In genomic region chr2:74123360-74124074, GRCm38 (mm10) we compare ENCODE assay signal across 15 mouse cellular contexts.
DNase-seq lines count a peak whose midpoint lies in the region; ATAC-seq lines count a peak whose summit lies in the region.
"Had no signal": no experiment of that assay in that cellular context is flagged by ENCODE, and none has a peak within 500 bp of the region (broad histone marks: within the 10 kb centered on the region; RNA-seq: fewer than 3 reads in every experiment).

No protein-coding gene starts in this region.

- no peaks in the 10 kb centered on the region for H3K27me3 ChIP-seq in intestine, embryonic 14.5 days (replicated peaks; ENCODE audit: control insufficient read depth, insufficient read depth, low read length)
- H3K27me3 ChIP-seq in intestine, embryonic 15.5 days (replicated peaks), result no peaks in the 10 kb centered on the region
- H3K27me3 ChIP-seq in hindbrain, embryonic 14.5 days (ENCODE audit: control insufficient read depth, insufficient read depth, low read length), result no peaks in the 10 kb centered on the region
- H3K27me3 ChIP-seq in midbrain, embryonic 14.5 days (ENCODE audit: control insufficient read depth, insufficient read depth, low read length), result no peaks in the 10 kb centered on the region
- H3K27me3 ChIP-seq: embryonic facial prominence, embryonic 15.5 days; heart, embryonic 15.5 days had no signal

- peaks cover 11% of the 10 kb centered on the region for H3K4me1 ChIP-seq in intestine, embryonic 14.5 days (replicated peaks; ENCODE audit: control insufficient read depth, insufficient read depth, low read length)
- H3K4me1 ChIP-seq in intestine, embryonic 15.5 days (replicated peaks), result peaks cover 3% of the 10 kb centered on the region
- H3K4me1 ChIP-seq in hindbrain, embryonic 14.5 days (replicated peaks; ENCODE audit: control insufficient read depth, insufficient read depth, low read length), result peaks cover 28% of the 10 kb centered on the region
- peaks cover 22% of the 10 kb centered on the region for H3K4me1 ChIP-seq in midbrain, embryonic 14.5 days (ENCODE audit: control insufficient read depth, insufficient read depth, low read length)

- H3K4me2 ChIP-seq in intestine, embryonic 14.5 days (ENCODE audit: low read length), result no peak overlapping the region
- no peak overlapping the region for H3K4me2 ChIP-seq in intestine, embryonic 15.5 days (replicated peaks)
- no peak overlapping the region for H3K4me2 ChIP-seq in hindbrain, embryonic 14.5 days (replicated peaks)
- H3K4me2 ChIP-seq in midbrain, embryonic 14.5 days (ENCODE audit: low read length), result no peak overlapping the region
- H3K4me2 ChIP-seq: embryonic facial prominence, embryonic 15.5 days; heart, embryonic 15.5 days; lung, embryonic 14.5 days had no signal

- WGBS in intestine, embryonic 14.5 days, result 67% methylated on average over 6 of the region's 6 CpGs
- 67% methylated on average over 6 of the region's 6 CpGs for WGBS in intestine, embryonic 15.5 days
- 19% methylated on average over 6 of the region's 6 CpGs for WGBS in hindbrain, embryonic 14.5 days
- 13% methylated on average over 6 of the region's 6 CpGs for WGBS in midbrain, embryonic 14.5 days

- no peak overlapping the region for H3K9ac ChIP-seq in intestine, embryonic 14.5 days (ENCODE audit: low read length)
- H3K9ac ChIP-seq in intestine, embryonic 15.5 days, result no peak overlapping the region
- no peak overlapping the region for H3K9ac ChIP-seq in hindbrain, embryonic 14.5 days
- no peak overlapping the region for H3K9ac ChIP-seq in midbrain, embryonic 14.5 days (replicated peaks; ENCODE audit: low read length)
- H3K9ac ChIP-seq: embryonic facial prominence, embryonic 15.5 days; heart, embryonic 15.5 days; lung, embryonic 14.5 days had no signal

- no peak for ATAC-seq in intestine, embryonic 14.5 days (replicated peaks; ENCODE audit: low FRiP score, low TSS enrichment, low read depth)
- ATAC-seq in intestine, embryonic 15.5 days, result no peak
- ATAC-seq in hindbrain, embryonic 14.5 days (ENCODE audit: low FRiP score), result peak; percentile 55; the same call in 1 of the 2 replicates
- 0 out of 2 replicates have a peak, but pooled peaks have one; percentile 40 for ATAC-seq in midbrain, embryonic 14.5 days (ENCODE audit: low FRiP score, low TSS enrichment)
- ATAC-seq: CD4-positive, CD25-positive, alpha-beta regulatory T cell, adult 4 months; Patski had no signal

- no peak overlapping the region for H3K27ac ChIP-seq in intestine, embryonic 14.5 days (ENCODE audit: low read depth)
- H3K27ac ChIP-seq in intestine, embryonic 15.5 days, result no peak overlapping the region
- no peak overlapping the region for H3K27ac ChIP-seq in hindbrain, embryonic 14.5 days
- no peak overlapping the region for H3K27ac ChIP-seq in midbrain, embryonic 14.5 days (replicated peaks; ENCODE audit: low read depth, low read length)
- H3K27ac ChIP-seq: embryonic facial prominence, embryonic 15.5 days; heart, embryonic 15.5 days had no signal

- H3K36me3 ChIP-seq in intestine, embryonic 14.5 days (ENCODE audit: control insufficient read depth, insufficient read depth, low read length), result no peaks in the 10 kb centered on the region
- no peaks in the 10 kb centered on the region for H3K36me3 ChIP-seq in intestine, embryonic 15.5 days
- no peaks in the 10 kb centered on the region for H3K36me3 ChIP-seq in hindbrain, embryonic 14.5 days (replicated peaks; ENCODE audit: control insufficient read depth, insufficient read depth)
- no peaks in the 10 kb centered on the region for H3K36me3 ChIP-seq in midbrain, embryonic 14.5 days (ENCODE audit: control insufficient read depth, insufficient read depth, low read length)
- H3K36me3 ChIP-seq: embryonic facial prominence, embryonic 15.5 days; heart, embryonic 15.5 days had no signal

- no peak overlapping the region for H3K4me3 ChIP-seq in intestine, embryonic 14.5 days (ENCODE audit: low read depth, low read length)
- no peak overlapping the region for H3K4me3 ChIP-seq in intestine, embryonic 15.5 days (replicated peaks)
- no peak overlapping the region for H3K4me3 ChIP-seq in hindbrain, embryonic 14.5 days (replicated peaks; ENCODE audit: low read length)
- no peak overlapping the region for H3K4me3 ChIP-seq in midbrain, embryonic 14.5 days (replicated peaks; ENCODE audit: low read depth, low read length)
- H3K4me3 ChIP-seq: embryonic facial prominence, embryonic 15.5 days; heart, embryonic 15.5 days had no signal

- no peaks in the 10 kb centered on the region for H3K9me3 ChIP-seq in intestine, embryonic 14.5 days (ENCODE audit: control insufficient read depth, low read length)
- H3K9me3 ChIP-seq in intestine, embryonic 15.5 days, result no peaks in the 10 kb centered on the region
- H3K9me3 ChIP-seq in hindbrain, embryonic 14.5 days (ENCODE audit: control insufficient read depth, low read length), result no peaks in the 10 kb centered on the region
- H3K9me3 ChIP-seq in midbrain, embryonic 14.5 days (ENCODE audit: control insufficient read depth, low read length), result no peaks in the 10 kb centered on the region
- H3K9me3 ChIP-seq: embryonic facial prominence, embryonic 15.5 days; heart, embryonic 15.5 days had no signal

- peak; percentile 31 for DNase-seq in intestine, embryonic 14.5 days (ENCODE audit: low spot score)
- peak; percentile 62 for DNase-seq in ZHBTc4 (ENCODE audit: low read depth, low spot score)
- DNase-seq in hindbrain, embryonic 14.5 days (ENCODE audit: low spot score), result no peak
- peak; percentile 56 for DNase-seq in midbrain, embryonic 14.5 days
- no peak for DNase-seq in cerebellum, postnatal 36 days
- DNase-seq in left cerebral cortex, postnatal 25 days (ENCODE audit: low spot score in 2 of 2), result no peak
- DNase-seq: adrenal gland, adult 2 months; kidney, postnatal 14 days; liver; lung, embryonic 14.5 days had no signal

- intact Hi-C loops in left cerebral cortex, postnatal 25 days (cut with DNase I), result no loop called here

Comparison
In these comparisons a context has a peak if more than half of its experiments do, and no peak if none do; other contexts are left out.
1. ATAC-seq: peak in hindbrain, embryonic 14.5 days (single experiment) and midbrain, embryonic 14.5 days (single experiment); none in intestine, embryonic 14.5 days (single experiment) and intestine, embryonic 15.5 days (single experiment).
2. DNase-seq: peak in intestine, embryonic 14.5 days (single experiment), ZHBTc4 (single experiment) and midbrain, embryonic 14.5 days (single experiment); none in hindbrain, embryonic 14.5 days (single experiment), cerebellum, postnatal 36 days (0 of 2) and left cerebral cortex, postnatal 25 days (0 of 2).